Mouse (Mus musculus) ES-Bruce4 (cell line): ENCODE results near the gene Myo1c.

Experiments
- CTCF ChIP-seq: IDR thresholded peaks from one replicate; pipeline ENCODE4 v1.8.1; 2011; ENCODE audit warnings: low read depth, low read length
- POLR2A ChIP-seq: IDR thresholded peaks from one replicate; pipeline ENCODE4 v1.8.1; 2011; ENCODE audit warnings: low read length; ENCODE audit not compliant: insufficient read depth

- TF ChIP-seq CTCF: no peak
- TF ChIP-seq POLR2A: no peak
Measured at GRCm38 (mm10) chr11:75700557-75700956, 50.3 kb downstream of the Myo1c start.
